Comparison of ENCODE assay signal across 14 mouse cellular contexts in genomic region chr7:25067909-25068656, GRCm38 (mm10). TPM values are rescaled to one million over a fixed set of nuclear protein-coding genes. Genes with fewer than 3 reads are reported as not detected.
DNase-seq lines count a peak whose midpoint lies in the region; ATAC-seq and TF ChIP-seq lines count a peak whose summit lies in the region.
"Had no signal": no experiment of that assay in that cellular context is flagged by ENCODE, and none has a peak within 500 bp of the region (broad histone marks: within the 10 kb centered on the region; RNA-seq: fewer than 3 reads in every experiment).

No protein-coding gene starts in this region.

- H3K9ac ChIP-seq in hindbrain, postnatal 0 days (replicated peaks; ENCODE audit: low read length) = no peak overlapping the region
- H3K9ac ChIP-seq: embryonic facial prominence, embryonic 12.5 days; limb, embryonic 13.5 days; lung, embryonic 14.5 days had no signal

- TF ChIP-seq CTCF in hindbrain, postnatal 0 days (IDR thresholded peaks at IDR 0.05; ENCODE audit: low read depth) = no peak

- 76% methylated on average over 22 of the region's 22 CpGs for WGBS in hindbrain, postnatal 0 days

- DNase-seq in cerebellum, adult 11-12 months = peak; percentile 42
- no peak for DNase-seq in cerebellum, postnatal 4 days (ENCODE audit: low spot score in 2 of 2)
- DNase-seq in thymus, postnatal 4 days = peak; percentile 33
- no peak for DNase-seq in thymus, postnatal 10 days (ENCODE audit: low spot score in 2 of 2)
- no peak for DNase-seq in hindbrain, postnatal 0 days (ENCODE audit: low spot score)
- no peak for DNase-seq in layer of hippocampus, adult 9-11 months
- DNase-seq: B cell, adult 2 months; kidney, adult 8-10 months; lung, embryonic 14.5 days had no signal

- H3K36me3 ChIP-seq in hindbrain, postnatal 0 days (ENCODE audit: insufficient read depth, low read length) = peaks cover 49% of the 10 kb centered on the region

- no peak overlapping the region for H3K4me3 ChIP-seq in hindbrain, postnatal 0 days (ENCODE audit: low read length)
- H3K4me3 ChIP-seq: embryonic facial prominence, embryonic 12.5 days; limb, embryonic 13.5 days; megakaryocyte, embryonic 14.5 days had no signal

- H3K4me2 ChIP-seq in hindbrain, postnatal 0 days (ENCODE audit: low read depth, low read length) = peak overlapping the region; percentile 87
- H3K4me2 ChIP-seq: embryonic facial prominence, embryonic 12.5 days; limb, embryonic 13.5 days; lung, embryonic 14.5 days had no signal

- no peak for ATAC-seq in hindbrain, postnatal 0 days
- no peak for ATAC-seq in inflammation-experienced regulatory T-cells, adult 6 months
- no peak for ATAC-seq in cerebellum, adult (ENCODE audit: insufficient number of reproducible peaks, low FRiP score, low TSS enrichment)

- H3K27me3 ChIP-seq in hindbrain, postnatal 0 days (ENCODE audit: insufficient read depth, low read length) = no peaks in the 10 kb centered on the region
- H3K27me3 ChIP-seq: embryonic facial prominence, embryonic 12.5 days; limb, embryonic 13.5 days had no signal

- peaks cover 18% of the 10 kb centered on the region; the same call in 1 of the 2 replicates for H3K4me1 ChIP-seq in hindbrain, postnatal 0 days (ENCODE audit: insufficient read depth, low read length)

- no peaks in the 10 kb centered on the region for H3K9me3 ChIP-seq in hindbrain, postnatal 0 days (ENCODE audit: low read length)
- H3K9me3 ChIP-seq: embryonic facial prominence, embryonic 12.5 days; limb, embryonic 13.5 days; megakaryocyte, embryonic 14.5 days had no signal

- no peak overlapping the region for H3K27ac ChIP-seq in hindbrain, postnatal 0 days
- H3K27ac ChIP-seq: embryonic facial prominence, embryonic 12.5 days; limb, embryonic 13.5 days had no signal

RNA-seq across cellular contexts. Expression of gene Grik5, which starts 4.1 kb away (rescaled TPM):
- 141 and 142 TPM in 2 replicates for total RNA-seq in hindbrain, postnatal 0 days (2014; rRNA removed)
- polyA plus RNA-seq in hindbrain, postnatal 0 days (2015; fragmentation: Nextera tagmentation; extraction: Ambion mirVana) = 14.6 and 14.8 TPM in 2 replicates
- 1 to 10 TPM; 3.1 to 4.9 (median 3.2) TPM for polyA plus RNA-seq in inflammation-experienced regulatory T-cells, adult 6 months (2017; shearing (Covaris generic))

RNA-seq across cellular contexts. Expression of gene Zfp574, which starts 4.3 kb away (rescaled TPM):
- 38.4 and 40.4 TPM in 2 replicates for total RNA-seq in hindbrain, postnatal 0 days (2014; rRNA removed)
- 23.7 and 26.3 TPM in 2 replicates for polyA plus RNA-seq in hindbrain, postnatal 0 days (2015; fragmentation: Nextera tagmentation; extraction: Ambion mirVana)
- 10 to 100 TPM in 2 of 3 experiments, 1 to 10 TPM in 1; 8.9 to 11.3 (median 11.3) TPM for polyA plus RNA-seq in inflammation-experienced regulatory T-cells, adult 6 months (2017; shearing (Covaris generic))

Comparison
In these comparisons a context has a peak if more than half of its experiments do, and no peak if none do; other contexts are left out.
1. DNase-seq: peak in cerebellum, adult 11-12 months (single experiment) and thymus, postnatal 4 days (single experiment); none in cerebellum, postnatal 4 days (0 of 2), thymus, postnatal 10 days (0 of 2), hindbrain, postnatal 0 days (single experiment) and layer of hippocampus, adult 9-11 months (single experiment).